Mouse (Mus musculus): ENCODE results near the gene Rab9. TPM values are rescaled to one million over a fixed set of nuclear protein-coding genes. Genes with fewer than 3 reads are reported as not detected.
A peak's percentile ranks its signal among the peaks of the same experiment; 100 is the strongest.
"Not testable (repeated sequence)": the region's sequence is repeated elsewhere in the genome, so short reads cannot be mapped to it uniquely, and the experiment has no call there.

Rab9 gene
- polyA plus RNA-seq, 1 experiment from 2014 or later: 44.0 TPM

DNA sequence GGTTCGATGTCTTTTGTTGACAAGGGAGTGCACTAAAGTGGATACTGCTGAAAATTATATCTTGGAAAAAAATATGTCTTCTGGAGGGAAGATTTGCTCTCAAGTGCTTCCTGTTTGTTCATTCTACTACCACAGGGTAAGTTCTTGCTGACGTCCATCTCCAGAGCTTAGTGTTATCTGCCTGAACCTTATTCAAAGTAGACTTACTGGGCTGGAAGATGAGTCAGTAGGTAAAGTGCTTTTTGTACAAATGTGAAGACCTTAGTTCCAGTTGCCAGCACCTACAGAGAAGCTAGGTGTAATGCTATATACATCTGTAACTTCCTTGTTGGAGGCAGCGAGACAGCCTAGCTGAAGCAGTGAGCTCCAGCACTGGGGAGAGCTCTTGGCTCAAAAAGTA, 36.3 kb upstream of the Rab9 start:
- Histone ChIP-seq H3K27me3 (ENCODE audit: insufficient read depth, low read length) (no peaks in the 10 kb centered on the region), H3K4me1 (ENCODE audit: insufficient read depth) (no peaks in the 10 kb centered on the region), H3K27ac (ENCODE audit: low read depth) (no peak overlapping the region), H3K9me3 (ENCODE audit: low read length) (no peaks in the 10 kb centered on the region), H3K9ac (replicated peaks) (no peak overlapping the region), H3K36me3 (replicated peaks; ENCODE audit: insufficient read depth, low read length) (no peaks in the 10 kb centered on the region), H3K4me3 (ENCODE audit: low read depth, low read length) (no peak overlapping the region), H3K4me2 (ENCODE audit: low read depth, low read length) (no peak overlapping the region)
- no peak for DNase-seq
- ATAC-seq: no peak
- TF ChIP-seq EP300 (IDR thresholded peaks at IDR 0.05; ENCODE audit: low read depth): no peak
- no peak for TF ChIP-seq CTCF (IDR thresholded peaks at IDR 0.05; ENCODE audit: low read depth)
- 56% methylated on average over 3 of the region's 3 CpGs for WGBS (ENCODE audit: insufficient replicate concordance)

DNA sequence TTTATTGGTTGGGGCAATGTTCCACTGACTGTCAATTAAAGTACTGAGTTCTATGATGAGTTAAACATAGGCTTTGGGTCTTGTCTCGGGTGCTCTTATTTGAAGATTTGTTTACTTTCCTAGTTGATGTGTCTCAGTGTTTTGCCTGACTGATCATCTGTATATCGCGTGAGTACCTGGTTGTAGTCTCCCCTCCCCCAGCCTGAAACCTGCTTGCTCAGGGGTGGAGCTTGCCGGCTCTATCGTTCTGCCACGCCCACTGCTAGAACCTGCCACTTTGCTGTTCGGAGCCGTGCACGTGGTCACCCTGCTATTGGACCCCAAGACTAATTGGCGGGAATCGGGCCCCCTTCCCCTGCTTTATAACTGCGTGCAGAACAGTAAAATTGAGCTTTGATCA, 34.4 kb upstream of the Rab9 start:
- not testable (repeated sequence) for H3K27me3 ChIP-seq (ENCODE audit: insufficient read depth, low read length); H3K4me3 ChIP-seq (ENCODE audit: low read depth, low read length); H3K9ac ChIP-seq (replicated peaks); ATAC-seq; H3K4me1 ChIP-seq (ENCODE audit: insufficient read depth); H3K9me3 ChIP-seq (ENCODE audit: low read length); H3K36me3 ChIP-seq (replicated peaks; ENCODE audit: insufficient read depth, low read length); H3K27ac ChIP-seq (ENCODE audit: low read depth)
- H3K4me2 ChIP-seq (ENCODE audit: low read depth, low read length): peak overlapping the region; percentile 42
- DNase-seq: peak; percentile 44
- WGBS (ENCODE audit: insufficient replicate concordance): 28% methylated on average over 12 of the region's 12 CpGs

DNA sequence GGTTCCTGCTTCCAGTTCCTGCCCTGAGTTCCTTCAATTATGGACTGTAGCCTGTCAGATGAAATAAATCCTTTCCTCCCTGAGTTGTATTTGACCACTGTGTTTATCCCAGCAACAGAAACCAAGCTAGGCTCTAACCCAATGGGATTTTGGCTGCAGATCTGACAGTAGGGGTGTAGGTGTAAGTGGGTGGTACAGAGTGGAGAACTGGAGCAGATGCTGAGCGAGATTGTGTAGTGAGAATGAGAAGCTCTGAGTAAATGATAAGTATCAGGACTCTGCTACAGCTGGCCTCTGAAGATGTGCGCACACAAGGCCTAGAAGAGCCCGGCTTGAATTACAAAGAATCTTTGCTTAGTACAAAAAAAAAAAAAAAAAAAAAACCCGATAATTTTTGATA, 32.4 kb upstream of the Rab9 start:
- Histone ChIP-seq H3K4me3 (ENCODE audit: low read depth, low read length) (no peak overlapping the region), H3K9me3 (ENCODE audit: low read length) (no peaks in the 10 kb centered on the region), H3K4me1 (ENCODE audit: insufficient read depth) (no peaks in the 10 kb centered on the region), H3K27ac (ENCODE audit: low read depth) (no peak overlapping the region), H3K9ac (replicated peaks) (no peak overlapping the region), H3K27me3 (ENCODE audit: insufficient read depth, low read length) (no peaks in the 10 kb centered on the region), H3K4me2 (ENCODE audit: low read depth, low read length) (no peak overlapping the region), H3K36me3 (replicated peaks; ENCODE audit: insufficient read depth, low read length) (no peaks in the 10 kb centered on the region)
- WGBS (ENCODE audit: insufficient replicate concordance): 71% methylated on average over 4 of the region's 4 CpGs
- TF ChIP-seq EP300 (IDR thresholded peaks at IDR 0.05; ENCODE audit: low read depth): no peak
- TF ChIP-seq CTCF (IDR thresholded peaks at IDR 0.05; ENCODE audit: low read depth): no peak
- DNase-seq (no peak), ATAC-seq (no peak)

GRCm38 (mm10) chrX:166511107-166511506, 31.4 kb upstream of the Rab9 start:
- Histone ChIP-seq H3K9me3 (ENCODE audit: low read length) (no peaks in the 10 kb centered on the region), H3K4me3 (ENCODE audit: low read depth, low read length) (peak overlapping the region; percentile 66; the same call in 1 of the 2 replicates), H3K36me3 (replicated peaks; ENCODE audit: insufficient read depth, low read length) (no peaks in the 10 kb centered on the region), H3K4me1 (ENCODE audit: insufficient read depth) (no peaks in the 10 kb centered on the region), H3K4me2 (ENCODE audit: low read depth, low read length) (peak overlapping the region; percentile 49; the same call in 1 of the 2 replicates), H3K9ac (replicated peaks) (no peak overlapping the region), H3K27me3 (ENCODE audit: insufficient read depth, low read length) (no peaks in the 10 kb centered on the region), H3K27ac (ENCODE audit: low read depth) (no peak overlapping the region)
- ATAC-seq (no peak), DNase-seq (no peak)
- TF ChIP-seq EP300 (IDR thresholded peaks at IDR 0.05; ENCODE audit: low read depth) (no peak), CTCF (IDR thresholded peaks at IDR 0.05; ENCODE audit: low read depth) (no peak)

GRCm38 (mm10) chrX:166509761-166510738, 30.4 kb upstream of the Rab9 start:
- Histone ChIP-seq H3K27ac (ENCODE audit: low read depth) (peak overlapping the region; percentile 94), H3K9me3 (ENCODE audit: low read length) (no peaks in the 10 kb centered on the region), H3K9ac (replicated peaks) (peak overlapping the region; percentile 70), H3K36me3 (replicated peaks; ENCODE audit: insufficient read depth, low read length) (no peaks in the 10 kb centered on the region), H3K4me2 (ENCODE audit: low read depth, low read length) (peak overlapping the region; percentile 55), H3K4me3 (ENCODE audit: low read depth, low read length) (peak overlapping the region; percentile 66), H3K4me1 (ENCODE audit: insufficient read depth) (no peaks in the 10 kb centered on the region), H3K27me3 (ENCODE audit: insufficient read depth, low read length) (no peaks in the 10 kb centered on the region)
- peak; percentile 99 for ATAC-seq
- TF ChIP-seq EP300 (IDR thresholded peaks at IDR 0.05; ENCODE audit: low read depth) (no peak), CTCF (IDR thresholded peaks at IDR 0.05; ENCODE audit: low read depth) (peak; percentile 34)
- WGBS (ENCODE audit: insufficient replicate concordance): 19% methylated on average over 55 of the region's 65 CpGs
- peak; percentile 91 for DNase-seq

DNA sequence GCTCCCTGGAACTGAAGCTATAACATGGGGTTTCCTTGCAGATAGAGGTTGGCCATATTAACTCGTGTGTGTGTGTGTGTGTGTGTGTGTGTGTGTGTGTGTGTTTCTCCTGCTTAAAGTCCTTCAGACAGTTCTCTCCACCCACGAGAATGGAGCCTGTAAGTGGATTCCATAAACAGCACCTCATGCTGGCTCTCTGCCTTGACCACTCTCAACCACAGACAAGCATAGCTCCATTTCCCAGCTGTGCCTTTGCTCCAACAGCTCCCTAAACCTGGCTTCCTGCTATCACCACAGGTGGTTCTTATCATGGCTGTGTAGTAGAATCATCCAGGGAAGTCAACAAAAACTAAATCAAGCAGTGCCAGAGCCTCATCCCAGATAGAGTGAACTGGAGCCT, 24.8 kb upstream of the Rab9 start:
- no peak overlapping the region for H3K4me3 ChIP-seq (ENCODE audit: low read depth, low read length)
- H3K4me1 ChIP-seq (ENCODE audit: insufficient read depth): no peaks in the 10 kb centered on the region
- no peaks in the 10 kb centered on the region for H3K36me3 ChIP-seq (replicated peaks; ENCODE audit: insufficient read depth, low read length)
- no peak for ATAC-seq
- DNase-seq: no peak
- H3K9me3 ChIP-seq (ENCODE audit: low read length): no peaks in the 10 kb centered on the region
- H3K27ac ChIP-seq (ENCODE audit: low read depth): no peak overlapping the region
- no peak for TF ChIP-seq CTCF (IDR thresholded peaks at IDR 0.05; ENCODE audit: low read depth)
- no peak for TF ChIP-seq EP300 (IDR thresholded peaks at IDR 0.05; ENCODE audit: low read depth)
- H3K27me3 ChIP-seq (ENCODE audit: insufficient read depth, low read length): no peaks in the 10 kb centered on the region
- H3K4me2 ChIP-seq (ENCODE audit: low read depth, low read length): no peak overlapping the region
- H3K9ac ChIP-seq (replicated peaks): no peak overlapping the region
- 33% methylated on average over 2 of the region's 2 CpGs for WGBS (ENCODE audit: insufficient replicate concordance)

Data from liver, postnatal 0 days (tissue).